Mouse (Mus musculus) urinary bladder, postnatal 14 days (tissue): ENCODE results near the gene Tmem107.
A peak's percentile ranks its signal among the peaks of the same experiment; 100 is the strongest.

ENCODE experiments used
- DNase-seq: peaks from one replicate; pipeline ENCODE4 v3.0.0; 2021; ENCODE audit warnings: low spot score

Gene Tmem107

GRCm38 (mm10) chr11:69070590-69071222, at the start of gene Tmem107:
Tmem107 (plus strand) TSS chr11:69070806.
- peak; percentile 96 for DNase-seq

- DNase-seq: no peak
Observed at GRCm38 (mm10) chr11:69026562-69026961, 44.0 kb upstream of the Tmem107 start.

GRCm38 (mm10) chr11:69028805-69029204, 41.8 kb upstream of the Tmem107 start:
- DNase-seq: no peak

- no peak for DNase-seq
Observed at GRCm38 (mm10) chr11:69033552-69033951, 37.1 kb upstream of the Tmem107 start.

- DNase-seq: no peak
Observed at GRCm38 (mm10) chr11:69034585-69034984, 36.0 kb upstream of the Tmem107 start.

GRCm38 (mm10) chr11:69035411-69035810, 35.2 kb upstream of the Tmem107 start:
- DNase-seq: no peak

- DNase-seq: peak; percentile 89
Observed at GRCm38 (mm10) chr11:69035849-69036248, 34.8 kb upstream of the Tmem107 start.

- peak; percentile 87 for DNase-seq
Observed at GRCm38 (mm10) chr11:69036486-69037230, 33.9 kb upstream of the Tmem107 start.

- peak; percentile 86 for DNase-seq
Observed at GRCm38 (mm10) chr11:69037231-69038061, 33.2 kb upstream of the Tmem107 start.

GRCm38 (mm10) chr11:69038173-69038572, 32.4 kb upstream of the Tmem107 start:
- DNase-seq: no peak

- peak; percentile 88 for DNase-seq
Observed at GRCm38 (mm10) chr11:69045531-69046394, 24.8 kb upstream of the Tmem107 start, which contains the start of gene Aurkb. Aurkb (plus strand) TSS chr11:69045647.

GRCm38 (mm10) chr11:69046395-69046774, 24.2 kb upstream of the Tmem107 start:
- DNase-seq: no peak

- no peak for DNase-seq
Observed at GRCm38 (mm10) chr11:69047592-69047991, 23.0 kb upstream of the Tmem107 start.

GRCm38 (mm10) chr11:69048151-69048550, 22.5 kb upstream of the Tmem107 start:
- no peak for DNase-seq

- DNase-seq: no peak
Observed at GRCm38 (mm10) chr11:69050748-69051147, 19.9 kb upstream of the Tmem107 start.

GRCm38 (mm10) chr11:69051771-69052170, 18.8 kb upstream of the Tmem107 start:
- no peak for DNase-seq

GRCm38 (mm10) chr11:69052824-69053421, 17.7 kb upstream of the Tmem107 start:
- DNase-seq: no peak

GRCm38 (mm10) chr11:69053848-69054247, 16.8 kb upstream of the Tmem107 start:
- no peak for DNase-seq

- DNase-seq: no peak
Observed at GRCm38 (mm10) chr11:69058265-69058664, 12.3 kb upstream of the Tmem107 start.

- DNase-seq: no peak
Observed at GRCm38 (mm10) chr11:69058729-69059356, 11.8 kb upstream of the Tmem107 start.
